8 mouse cellular contexts compared by ENCODE assay signal in the genomic region with DNA sequence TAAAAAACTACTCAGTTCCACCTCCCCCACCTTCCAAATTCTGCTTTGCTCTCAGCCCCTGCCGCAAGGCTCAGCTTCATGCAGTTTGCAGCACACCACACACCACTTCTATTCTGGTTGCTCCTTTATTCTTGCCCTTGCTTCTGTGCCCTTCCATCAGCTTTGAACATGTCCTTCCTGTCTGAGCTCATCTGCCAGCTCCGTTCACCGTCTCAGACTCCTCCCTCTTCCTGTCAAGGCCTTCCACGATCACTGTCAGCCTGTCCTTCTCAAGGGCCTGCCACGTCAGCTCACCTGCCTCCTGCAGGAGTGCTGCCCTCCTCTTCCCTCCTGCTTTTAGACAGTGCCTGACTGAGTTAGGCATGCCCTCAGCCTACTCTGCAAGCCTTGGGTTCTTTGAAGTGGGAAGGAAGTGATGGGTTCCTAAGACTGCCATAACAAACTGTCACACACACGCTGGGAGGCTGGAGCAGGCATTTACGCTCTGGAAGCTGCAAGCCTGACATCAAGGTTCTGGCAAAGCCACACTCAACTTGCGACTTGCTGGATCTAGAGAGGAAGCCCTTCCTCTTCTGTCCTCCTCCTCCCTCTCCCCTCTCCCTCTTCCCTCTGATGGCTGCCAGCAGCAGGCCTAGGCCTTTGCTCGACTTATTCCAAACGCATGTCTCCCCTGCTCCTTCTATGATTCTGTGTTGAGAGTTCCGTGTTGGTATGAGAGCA.
A peak's percentile ranks its signal among the peaks of the same experiment; 100 is the strongest.
DNase-seq lines count a peak whose midpoint lies in the region; ATAC-seq and TF ChIP-seq lines count a peak whose summit lies in the region.

No protein-coding gene starts in this region.

- ATAC-seq in heart, embryonic 15.5 days (replicated peaks; ENCODE audit: insufficient number of reproducible peaks, insufficient read depth, low FRiP score, low read depth) = peak; percentile 54; the same call in 1 of the 2 replicates
- no peak for ATAC-seq in liver, embryonic 16.5 days (ENCODE audit: low read depth)
- ATAC-seq in neural tube, embryonic 14.5 days (ENCODE audit: low read depth) = no peak

- H3K27ac ChIP-seq in bone marrow, adult 2 months (ENCODE audit: control insufficient read depth, insufficient read depth, low read depth, low read length, poor library complexity) = peak overlapping the region; percentile 60
- peak overlapping the region; percentile 76 for H3K27ac ChIP-seq in heart, embryonic 15.5 days
- H3K27ac ChIP-seq in liver, embryonic 16.5 days (ENCODE audit: low read length) = peak overlapping the region; percentile 60; the same call in 1 of the 2 replicates
- H3K27ac ChIP-seq in neural tube, embryonic 14.5 days (ENCODE audit: low read depth, low read length) = peak overlapping the region; percentile 22

- peak; percentile 63 to 80 for DNase-seq in left cerebral cortex, postnatal 25 days (ENCODE audit: low spot score in 2 of 2)
- no peak for DNase-seq in left cerebral cortex, postnatal 4 days
- no peak for DNase-seq in ovary, postnatal 14 days (ENCODE audit: low spot score)
- DNase-seq in cerebellum, postnatal 4 days (ENCODE audit: low spot score in 2 of 2) = no peak

- TF ChIP-seq POLR2A in bone marrow, adult 2 months (IDR thresholded peaks at IDR 0.05; ENCODE audit: borderline replicate concordance, control insufficient read depth, low read depth, low read length) = peak; percentile 48; the same call in 1 of the 2 replicates

- intact Hi-C loops in left cerebral cortex, postnatal 25 days (cut with DNase I) = no loop called here
- intact Hi-C loops in left cerebral cortex, postnatal 4 days (cut with DNase I) = no loop called here

- 0 out of 2 replicates have a peak overlapping the region, but pooled peaks have one; percentile 2 for H3K9ac ChIP-seq in heart, embryonic 15.5 days
- no peak overlapping the region for H3K9ac ChIP-seq in liver, embryonic 16.5 days (ENCODE audit: low read depth, low read length)
- H3K9ac ChIP-seq in neural tube, embryonic 14.5 days (replicated peaks; ENCODE audit: low read depth, low read length) = no peak overlapping the region

- no peaks in the 10 kb centered on the region for H3K27me3 ChIP-seq in heart, embryonic 15.5 days
- H3K27me3 ChIP-seq in liver, embryonic 16.5 days (ENCODE audit: control insufficient read depth, insufficient read depth, low read depth, low read length) = peaks cover 4% of the 10 kb centered on the region; the same call in 1 of the 2 replicates
- H3K27me3 ChIP-seq in neural tube, embryonic 14.5 days (ENCODE audit: control insufficient read depth, insufficient read depth, low read length) = no peaks in the 10 kb centered on the region

- WGBS in bone marrow, adult 2 months = 27% methylated on average over 11 of the region's 11 CpGs
- 29% methylated on average over 11 of the region's 11 CpGs for WGBS in heart, embryonic 15.5 days
- 35% methylated on average over 11 of the region's 11 CpGs for WGBS in liver, embryonic 16.5 days (ENCODE audit: insufficient replicate concordance)
- WGBS in neural tube, embryonic 14.5 days = 66% methylated on average over 11 of the region's 11 CpGs

- no peaks in the 10 kb centered on the region for H3K36me3 ChIP-seq in heart, embryonic 15.5 days
- no peaks in the 10 kb centered on the region for H3K36me3 ChIP-seq in liver, embryonic 16.5 days (ENCODE audit: control insufficient read depth, insufficient read depth)
- H3K36me3 ChIP-seq in neural tube, embryonic 14.5 days (ENCODE audit: control insufficient read depth, insufficient read depth, low read length) = no peaks in the 10 kb centered on the region

- TF ChIP-seq CTCF in bone marrow, adult 2 months (IDR thresholded peaks at IDR 0.05; ENCODE audit: control insufficient read depth, insufficient read depth, low read length) = no peak

- H3K4me2 ChIP-seq in heart, embryonic 15.5 days = peak overlapping the region; percentile 2; the same call in 1 of the 2 replicates
- H3K4me2 ChIP-seq in liver, embryonic 16.5 days (ENCODE audit: low read depth, low read length) = no peak overlapping the region
- no peak overlapping the region for H3K4me2 ChIP-seq in neural tube, embryonic 14.5 days (ENCODE audit: low read depth, low read length)

- no peaks in the 10 kb centered on the region for H3K9me3 ChIP-seq in heart, embryonic 15.5 days (replicated peaks)
- no peaks in the 10 kb centered on the region for H3K9me3 ChIP-seq in liver, embryonic 16.5 days (replicated peaks; ENCODE audit: control insufficient read depth, low read length)
- no peaks in the 10 kb centered on the region for H3K9me3 ChIP-seq in neural tube, embryonic 14.5 days (ENCODE audit: control insufficient read depth, low read length)

- H3K4me1 ChIP-seq in bone marrow, adult 2 months (ENCODE audit: control insufficient read depth, insufficient read depth, low read length) = peaks cover 10% of the 10 kb centered on the region
- H3K4me1 ChIP-seq in heart, embryonic 15.5 days (replicated peaks) = peaks cover 68% of the 10 kb centered on the region
- peaks cover 9% of the 10 kb centered on the region for H3K4me1 ChIP-seq in liver, embryonic 16.5 days (ENCODE audit: control insufficient read depth, low read depth, low read length)
- H3K4me1 ChIP-seq in neural tube, embryonic 14.5 days (ENCODE audit: control insufficient read depth, insufficient read depth, low read length) = peaks cover 48% of the 10 kb centered on the region

- H3K4me3 ChIP-seq in bone marrow, adult 2 months (replicated peaks; ENCODE audit: control insufficient read depth, low read depth, low read length) = no peak overlapping the region
- H3K4me3 ChIP-seq in heart, embryonic 15.5 days = no peak overlapping the region
- H3K4me3 ChIP-seq in liver, embryonic 16.5 days (ENCODE audit: low read depth, low read length) = no peak overlapping the region
- no peak overlapping the region for H3K4me3 ChIP-seq in neural tube, embryonic 14.5 days (ENCODE audit: low read depth, low read length)

Comparison
In these comparisons a context has a peak if more than half of its experiments do, and no peak if none do; other contexts are left out.
1. DNase-seq: peak in left cerebral cortex, postnatal 25 days (2 of 2); none in left cerebral cortex, postnatal 4 days (single experiment), ovary, postnatal 14 days (single experiment) and cerebellum, postnatal 4 days (0 of 2).
2. H3K27ac ChIP-seq: peak in every context shown above with its lines; median percentile 76 in heart, embryonic 15.5 days; 60 in bone marrow, adult 2 months; 60 in liver, embryonic 16.5 days; 22 in neural tube, embryonic 14.5 days.